Mouse (Mus musculus) layer of hippocampus, postnatal 10 days (tissue): Measurements from ENCODE around the gene Ddx24. TPM values are rescaled to one million over a fixed set of nuclear protein-coding genes. Genes with fewer than 3 reads are reported as not detected.

Experiments used
- total RNA-seq, 2 experiments: library from RNA; stranded (reverse); gene quantifications; 2 replicates each; pipeline ENCODE4 v1.2.3; 2021

Ddx24 gene
- total RNA-seq, 2 experiments from 2014 or later: 163 to 172 TPM

Other genes with a start within 250 kb of the Ddx24 start
- 1 to 10 TPM; 1.0 to 1.9 TPM for gene Prima1, start 183.7 kb downstream of the Ddx24 start, total RNA-seq
- 1 to 10 TPM; 3.4 to 4.1 TPM for gene Fam181a, start 114.9 kb downstream of the Ddx24 start, total RNA-seq
- 1 to 10 TPM; 1.8 to 2.6 TPM for gene Asb2, start 69.8 kb downstream of the Ddx24 start, total RNA-seq
- 10 to 100 TPM; 32.5 to 33.5 TPM for gene Otub2, start 37.1 kb downstream of the Ddx24 start, total RNA-seq
- 1 to 10 TPM; 2.5 to 2.8 TPM for gene 9330161L09Rik, start 18.0 kb downstream of the Ddx24 start, total RNA-seq
- gene Ifi27, start 8.4 kb upstream of the Ddx24 start, total RNA-seq: 10 to 100 TPM; 41.7 to 46.5 TPM
- gene Ifi27l2a, start 17.9 kb upstream of the Ddx24 start, total RNA-seq: 1 to 10 TPM; 3.9 to 4.0 TPM
- not detected for gene Ifi27l2b, start 31.4 kb upstream of the Ddx24 start, total RNA-seq
- 10 to 100 TPM; 25.3 to 27.0 TPM for gene Ppp4r4, start 106.5 kb upstream of the Ddx24 start, total RNA-seq
- gene Serpina10, start 205.6 kb upstream of the Ddx24 start, total RNA-seq: not detected
- not detected for gene Serpina6, start 231.4 kb upstream of the Ddx24 start, total RNA-seq